Mouse (Mus musculus): Measurements from ENCODE around the gene Gabra5.

The Gabra5 gene

GRCm38 (mm10) chr7:57386517-57387340 is 123.1 kb downstream of the Gabra5 start, which contains the start of gene Gabrg3:
TSS of gene Gabrg3 (minus strand) at chr7:57387188.
- no peak for DNase-seq (ENCODE audit: low read depth in 2 of 2, low spot score in 2 of 2)

- DNase-seq (ENCODE audit: low read depth in 2 of 2, low spot score in 2 of 2): no peak
These were observed 125.7 kb downstream of the Gabra5 start for GRCm38 (mm10) chr7:57384112-57384511.

- DNase-seq (ENCODE audit: low read depth in 2 of 2, low spot score in 2 of 2): no peak
These were observed 143.9 kb downstream of the Gabra5 start for GRCm38 (mm10) chr7:57366013-57366390.

- no peak for DNase-seq (ENCODE audit: low read depth in 2 of 2, low spot score in 2 of 2)
These were observed 144.5 kb downstream of the Gabra5 start for GRCm38 (mm10) chr7:57365134-57366012.

- DNase-seq (ENCODE audit: low read depth in 2 of 2, low spot score in 2 of 2): no peak
These were observed 146.0 kb downstream of the Gabra5 start for GRCm38 (mm10) chr7:57363812-57364211.

- no peak for DNase-seq (ENCODE audit: low read depth in 2 of 2, low spot score in 2 of 2)
These were observed 151.9 kb downstream of the Gabra5 start for GRCm38 (mm10) chr7:57357871-57358540.

All from CD8-positive naive resting alpha-beta T cell, adult 2 months (primary cell).